Mouse (Mus musculus): ENCODE measurements around the gene Rad50.

- TF ChIP-seq CTCF (IDR thresholded peaks at IDR 0.05; ENCODE audit: low read depth) (no peak), EP300 (IDR thresholded peaks at IDR 0.05; ENCODE audit: low read depth) (no peak)
Observed at GRCm38 (mm10) chr11:53748614-53749013, 41.5 kb upstream of the Rad50 start.

Measured in liver, embryonic 14.5 days (tissue).